Mouse (Mus musculus) heart, postnatal 10 days (tissue): Measurements from ENCODE around the gene Anapc15. TPM values are rescaled to one million over a fixed set of nuclear protein-coding genes. Genes with fewer than 3 reads are reported as not detected.
"Not testable (repeated sequence)": the region's sequence is repeated elsewhere in the genome, so short reads cannot be mapped to it uniquely, and the experiment has no call there.

ENCODE experiments used
- DNase-seq, 2 experiments: peaks; one replicate each; pipeline ENCODE4 v3.0.0; 2021
- intact Hi-C: fragments of 180-260 bp; cut with DNase I; formaldehyde crosslinking; loops from one replicate; pipeline ENCODE4 v1.15.1; 2025
- microRNA-seq, 2 experiments: library from miRNA; unstranded; fragments of <30 nt; microRNA quantifications; one replicate each; pipeline ENCODE4 v1.2.0; 2022
- total RNA-seq, 2 experiments: library from RNA; stranded (reverse); gene quantifications; 2 replicates each; pipeline ENCODE4 v1.2.3; 2021

The Anapc15 gene
- total RNA-seq, 2 experiments from 2014 or later: 21.5 to 28.7 TPM

DNA sequence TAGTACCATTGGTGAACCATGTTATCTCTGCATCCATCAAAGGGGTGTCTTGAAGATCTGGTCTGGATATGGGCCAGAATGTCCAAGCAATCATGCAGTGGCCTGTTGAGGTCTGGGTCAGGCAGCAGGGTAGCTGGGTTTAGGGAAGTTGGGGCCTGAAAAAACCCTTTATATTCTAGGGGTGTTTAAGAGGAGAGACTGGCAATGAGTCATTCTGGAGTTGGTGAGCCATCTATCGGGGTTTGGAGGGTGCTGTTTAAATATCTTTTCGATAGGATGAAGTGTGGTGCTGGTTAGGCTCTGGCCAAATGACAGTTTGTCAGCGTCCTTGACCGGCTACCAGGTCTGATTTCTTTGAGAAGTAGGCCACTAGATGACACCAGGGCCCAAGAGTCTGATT is 72.4 kb downstream of the Anapc15 start:
- DNase-seq: no peak
- intact Hi-C loops: loop anchor here (2.0 kb wide), 1 partner anchor 33 kb away; no protein-coding TSS in a partner anchor

DNA sequence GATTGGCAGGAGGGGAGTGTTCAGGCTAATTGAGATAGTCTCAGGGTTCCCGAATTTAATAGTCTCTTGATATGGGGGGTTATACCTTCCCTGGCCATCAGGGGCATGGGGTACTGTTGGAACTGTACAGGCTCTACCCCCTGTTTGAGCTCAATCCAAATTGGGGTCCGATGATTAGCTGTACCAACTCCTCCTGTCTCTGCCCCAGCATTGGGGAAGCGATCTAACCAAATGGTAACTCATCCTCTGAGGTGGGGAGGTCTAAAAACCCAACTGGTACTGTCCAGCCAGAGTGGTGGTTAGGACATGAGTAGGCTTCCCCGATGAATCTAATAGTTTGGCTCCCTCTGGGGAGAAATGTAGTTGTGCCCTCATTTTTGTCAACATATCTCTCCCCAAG is 73.5 kb downstream of the Anapc15 start:
- no peak for DNase-seq
- intact Hi-C loops: no loop called here

DNA sequence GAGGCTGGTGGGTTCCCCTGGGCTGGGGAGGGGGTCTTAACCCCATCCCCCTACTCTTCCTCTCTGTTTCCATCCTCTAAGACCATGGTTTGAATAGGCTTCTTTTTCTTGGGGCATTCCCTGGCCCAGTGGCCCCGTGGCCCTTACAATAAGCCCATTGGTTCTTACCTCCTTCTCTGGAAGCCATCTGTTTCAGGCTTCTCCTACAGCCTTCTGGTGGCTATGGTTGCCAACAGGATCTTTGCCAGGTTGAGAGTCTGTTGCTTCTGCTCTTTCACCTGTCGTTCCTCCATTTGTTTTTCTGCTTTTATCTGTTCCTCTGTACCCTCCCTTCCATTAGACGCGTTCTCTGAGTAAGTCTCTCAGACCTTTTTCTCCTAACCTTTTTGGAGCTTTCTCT is 74.1 kb downstream of the Anapc15 start:
- DNase-seq: no peak
- intact Hi-C loops: no loop called here

DNA sequence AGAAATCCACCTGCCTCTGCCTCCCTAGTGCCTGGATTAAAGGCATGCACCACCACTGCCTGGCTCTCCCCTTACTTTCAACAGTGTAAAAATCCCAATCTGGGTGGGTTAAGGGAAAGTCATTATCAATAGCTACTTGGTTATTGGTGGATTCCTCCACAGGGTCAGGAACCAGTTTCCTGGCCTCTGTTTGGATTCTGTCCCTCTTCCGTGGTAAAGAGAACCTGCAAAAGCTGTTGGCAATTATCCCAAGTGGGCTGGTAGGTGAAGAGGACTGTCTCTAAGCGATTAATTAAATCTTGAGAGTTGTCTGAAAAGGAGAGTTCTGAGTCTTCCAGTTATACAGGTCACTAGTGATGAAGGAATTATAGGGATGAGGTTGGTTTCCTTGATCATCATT is 74.8 kb downstream of the Anapc15 start:
- intact Hi-C loops: no loop called here
- no peak for DNase-seq

DNA sequence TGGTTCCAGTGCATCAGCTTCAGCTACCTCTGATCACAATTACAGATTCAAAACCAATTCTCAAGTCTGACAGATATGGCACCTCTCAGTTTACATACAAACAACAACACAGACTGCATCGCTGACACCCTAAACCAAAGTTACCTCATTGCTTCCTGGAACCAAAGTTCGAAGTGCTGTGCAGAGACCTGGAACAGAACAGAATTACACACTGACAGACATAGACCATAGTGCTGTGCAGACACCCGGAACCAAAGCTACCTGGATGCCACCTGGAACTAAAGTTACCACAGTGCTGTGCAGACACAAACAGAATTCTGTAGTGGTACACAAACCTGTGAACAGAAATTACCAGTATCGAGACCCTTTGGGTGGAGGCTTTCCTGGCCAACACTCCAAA is 76.2 kb downstream of the Anapc15 start:
- no peak for DNase-seq
- intact Hi-C loops: no loop called here

DNA sequence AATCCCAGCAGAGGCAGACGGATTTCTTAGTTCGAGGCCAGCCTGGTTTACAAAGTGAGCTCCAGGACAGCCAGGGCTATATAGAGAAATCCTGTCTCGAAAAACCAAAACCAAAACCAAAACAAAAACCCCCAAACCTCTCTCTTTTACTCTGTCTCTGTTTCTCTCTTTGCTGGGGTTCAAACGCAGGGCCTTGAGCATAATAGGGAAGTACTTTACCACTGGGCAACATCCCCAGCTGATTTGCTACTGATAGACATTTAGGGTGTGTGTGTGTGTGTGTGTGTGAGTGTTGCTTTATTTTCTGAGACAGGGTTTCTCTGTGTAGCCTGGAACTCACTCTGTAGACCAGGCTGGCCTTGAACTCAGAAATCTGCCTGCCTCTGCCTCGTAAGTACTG is 85.5 kb downstream of the Anapc15 start:
- intact Hi-C loops: not testable (repeated sequence)

More for the DNA sequence above, 85.5 kb downstream of the Anapc15 start:
- not testable (repeated sequence) for DNase-seq

Small RNA genes within 50 kb of the gene (microRNA-seq; reads per million reads assigned to microRNA genes)
- 0 reads per million in 2 experiments for gene Gm22655

Other genes with a start within 250 kb of the Anapc15 start
- gene Clpb, start 200.1 kb upstream of the Anapc15 start, total RNA-seq: 10 to 100 TPM; 62.7 to 67.0 TPM
- under 1 TPM; 0.42 to 0.48 TPM for gene Phox2a, start 45.4 kb upstream of the Anapc15 start, total RNA-seq
- gene Inppl1, start 25.5 kb upstream of the Anapc15 start, total RNA-seq: 100 to 1,000 TPM; 135 to 140 TPM
- 1 to 10 TPM; 2.3 to 3.8 TPM for gene Folr2, start 6.5 kb upstream of the Anapc15 start, total RNA-seq
- 1 to 10 TPM in 1 of 2 experiments, under 1 TPM in 1; 0.72 to 1.2 TPM for gene Folr1, start 7.1 kb downstream of the Anapc15 start, total RNA-seq
- gene Lamtor1, start 42.2 kb downstream of the Anapc15 start, total RNA-seq: 100 to 1,000 TPM in 1 of 2 experiments, 10 to 100 TPM in 1; 99.8 to 107 TPM
- not detected for gene Tomt, start 42.6 kb downstream of the Anapc15 start, total RNA-seq
- gene Lrrc51, start 70.2 kb downstream of the Anapc15 start, total RNA-seq: 1 to 10 TPM; 2.4 to 2.9 TPM
- 100 to 1,000 TPM in 1 of 2 experiments, 10 to 100 TPM in 1; 97.4 to 113 TPM for gene Numa1, start 70.4 kb downstream of the Anapc15 start, total RNA-seq
- gene Il18bp, start 155.0 kb downstream of the Anapc15 start, total RNA-seq: 1 to 10 TPM; 4.4 to 5.7 TPM
- gene Rnf121, start 201.8 kb downstream of the Anapc15 start, total RNA-seq: 10 to 100 TPM; 20.4 to 24.3 TPM
- 10 to 100 TPM in 1 of 2 experiments, 1 to 10 TPM in 1; 9.6 to 10.9 TPM for gene Xndc1, start 201.8 kb downstream of the Anapc15 start, total RNA-seq
- gene Xntrpc, start 202.0 kb downstream of the Anapc15 start, total RNA-seq: under 1 TPM; 0.81 to 0.92 TPM
- gene Trpc2, start 219.4 kb downstream of the Anapc15 start, total RNA-seq: under 1 TPM in 1 of 2 experiments, not detected in 1; 0.20 TPM
- gene Art1, start 238.0 kb downstream of the Anapc15 start, total RNA-seq: 10 to 100 TPM; 44.2 to 46.2 TPM
- 1 to 10 TPM; 1.5 to 2.1 TPM for gene Art5, start 245.8 kb downstream of the Anapc15 start, total RNA-seq